Mouse (Mus musculus) gastrocnemius, postnatal 10 days (tissue): ENCODE data around the gene Rnf145. TPM values are rescaled to one million over a fixed set of nuclear protein-coding genes. Genes with fewer than 3 reads are reported as not detected.
A peak's percentile ranks its signal among the peaks of the same experiment; 100 is the strongest.
"Not testable (repeated sequence)": the region's sequence is repeated elsewhere in the genome, so short reads cannot be mapped to it uniquely, and the experiment has no call there.

ENCODE experiments used
- DNase-seq: peaks from one replicate; pipeline ENCODE4 v3.0.0; 2021; ENCODE audit warnings: mixed read lengths
- total RNA-seq, 2 experiments: library from RNA; stranded (reverse); gene quantifications; 2 replicates each; pipeline ENCODE4 v1.2.3; 2021

The Rnf145 gene
- total RNA-seq, 2 experiments from 2014 or later, result 14.3 to 24.9 TPM

DNA sequence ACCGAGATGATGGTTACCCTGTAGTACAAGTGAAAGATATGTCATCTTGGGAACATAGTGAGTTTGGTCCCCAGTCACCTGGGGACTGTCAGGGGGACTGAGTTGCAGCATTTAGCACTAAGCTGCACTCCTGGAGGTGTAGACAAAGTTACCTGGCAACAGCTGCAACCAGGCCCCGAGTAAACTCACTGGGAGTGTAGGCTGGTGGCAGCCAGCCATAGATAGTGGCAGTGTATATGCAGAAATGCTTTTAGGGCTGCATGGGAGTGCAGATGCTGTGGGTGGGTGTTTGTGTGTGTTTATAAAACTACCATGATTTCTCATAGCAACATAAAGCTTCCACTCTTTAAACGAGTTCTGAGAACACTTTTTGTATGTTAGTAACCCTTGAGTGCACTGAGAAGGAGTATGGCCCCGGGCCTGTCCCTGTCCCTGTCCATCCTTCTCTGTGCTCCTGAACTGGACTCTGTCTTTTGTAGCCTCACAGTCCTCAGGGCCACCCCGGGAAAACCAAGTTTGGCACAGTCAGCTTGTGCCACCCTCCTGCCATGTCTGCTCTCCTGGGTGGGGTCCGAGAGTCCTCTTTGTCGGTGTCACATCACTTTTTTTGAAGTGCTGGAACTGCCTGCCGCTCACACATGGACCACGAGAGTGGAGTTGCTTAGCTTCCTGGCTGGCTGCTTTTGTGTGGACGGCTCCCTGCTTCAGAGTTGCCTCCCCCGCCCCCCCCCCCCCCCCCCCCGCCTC lies 43.8 kb downstream of the Rnf145 start:
- DNase-seq, result no peak

- DNase-seq, result no peak
Observed at GRCm38 (mm10) chr11:44564245-44564864, 45.6 kb downstream of the Rnf145 start.

- DNase-seq, result no peak
Observed at GRCm38 (mm10) chr11:44564940-44565339, 46.2 kb downstream of the Rnf145 start.

GRCm38 (mm10) chr11:44570336-44570735 lies 51.6 kb downstream of the Rnf145 start:
- not testable (repeated sequence) for DNase-seq

DNA sequence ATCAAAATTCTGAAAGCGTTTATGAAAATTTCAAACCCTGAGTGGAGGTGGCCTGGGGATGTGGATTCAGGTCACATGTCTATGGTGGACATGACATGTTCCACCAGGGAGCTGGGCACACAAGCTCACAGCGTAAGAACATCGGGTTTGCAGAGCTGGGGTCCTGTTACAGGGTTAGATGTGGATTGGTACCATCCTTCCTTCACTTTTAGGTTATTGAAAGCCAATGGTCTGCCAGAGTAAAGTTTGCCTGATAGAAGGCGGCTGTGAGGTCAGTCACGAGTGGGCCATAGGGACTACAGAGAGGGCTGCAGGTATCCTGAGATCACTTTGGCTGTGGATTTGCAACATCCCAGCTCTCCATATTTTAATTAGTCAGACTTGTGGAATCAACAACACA lies 54.0 kb downstream of the Rnf145 start:
- DNase-seq, result no peak

GRCm38 (mm10) chr11:44573396-44573795 lies 54.6 kb downstream of the Rnf145 start:
- no peak for DNase-seq

GRCm38 (mm10) chr11:44574391-44574790 lies 55.6 kb downstream of the Rnf145 start:
- DNase-seq, result no peak

- no peak for DNase-seq
Observed at GRCm38 (mm10) chr11:44574820-44575219, 56.1 kb downstream of the Rnf145 start.

DNA sequence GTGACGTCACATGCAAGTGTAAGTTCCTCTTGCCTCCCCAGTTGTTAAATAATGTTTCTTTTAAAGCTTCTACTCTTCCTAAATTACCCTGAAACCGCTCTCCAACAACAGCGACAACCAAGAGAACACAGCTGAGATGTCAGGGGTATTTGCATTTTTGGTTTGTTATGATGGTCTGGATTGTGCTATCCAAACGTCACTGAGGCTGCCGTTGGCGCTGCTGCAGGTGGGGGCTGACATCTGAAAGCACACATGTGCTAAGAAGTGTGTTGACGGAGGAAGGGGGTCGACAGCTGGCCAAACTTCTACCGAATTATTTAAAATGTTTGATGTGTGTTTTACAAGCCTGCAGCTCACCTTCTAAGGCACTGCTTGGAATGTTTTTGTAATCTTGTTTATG lies 59.1 kb downstream of the Rnf145 start:
- no peak for DNase-seq

- no peak for DNase-seq
Observed at GRCm38 (mm10) chr11:44581277-44581683, 62.5 kb downstream of the Rnf145 start.

GRCm38 (mm10) chr11:44586047-44586696 lies 67.4 kb downstream of the Rnf145 start:
- peak; percentile 60 for DNase-seq

- no peak for DNase-seq
Observed at GRCm38 (mm10) chr11:44593016-44593415, 74.3 kb downstream of the Rnf145 start.

GRCm38 (mm10) chr11:44594768-44595167 lies 76.0 kb downstream of the Rnf145 start:
- no peak for DNase-seq

GRCm38 (mm10) chr11:44606881-44607280 lies 88.1 kb downstream of the Rnf145 start:
- DNase-seq, result no peak

GRCm38 (mm10) chr11:44608646-44609045 lies 89.9 kb downstream of the Rnf145 start:
- DNase-seq, result no peak

DNA sequence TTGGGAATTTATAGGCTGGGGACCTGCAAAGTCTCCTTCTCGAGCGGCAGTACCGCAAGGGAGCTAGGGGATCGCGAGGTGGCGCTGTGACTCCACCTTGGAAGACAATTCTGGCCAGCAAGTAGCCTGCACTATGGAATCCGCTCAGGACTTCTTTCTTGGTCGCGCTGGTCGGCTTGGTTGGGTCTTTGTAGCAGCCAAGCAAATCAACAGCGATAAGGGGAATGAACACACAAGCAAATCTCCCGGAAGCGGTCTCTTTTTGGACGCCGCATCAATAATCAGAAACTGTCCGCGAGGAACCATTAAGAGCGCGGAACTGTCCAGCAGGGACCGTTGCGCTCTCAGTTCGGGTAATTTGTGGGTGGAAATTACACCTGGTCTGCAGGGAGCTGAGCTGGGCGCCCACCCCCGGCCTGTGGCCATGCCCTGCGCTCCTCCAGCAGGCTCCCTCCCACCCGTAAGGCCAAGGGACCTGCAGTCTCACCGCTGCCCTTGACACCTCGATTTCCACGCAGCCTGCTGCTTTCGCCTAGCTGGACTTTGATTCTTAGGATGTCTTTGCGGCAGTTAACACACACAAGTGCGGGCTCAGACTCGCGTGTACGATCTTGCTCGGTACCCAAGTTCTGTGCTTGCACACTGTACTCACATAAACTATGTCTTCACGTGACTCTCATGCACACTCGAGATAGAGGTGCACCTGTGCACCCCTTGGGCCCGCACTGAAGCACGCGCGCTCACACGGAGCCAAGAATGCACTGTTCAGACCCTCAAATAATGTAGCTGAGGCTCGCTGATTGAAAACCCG lies 92.4 kb downstream of the Rnf145 start:
- DNase-seq, result peak; percentile 91

DNA sequence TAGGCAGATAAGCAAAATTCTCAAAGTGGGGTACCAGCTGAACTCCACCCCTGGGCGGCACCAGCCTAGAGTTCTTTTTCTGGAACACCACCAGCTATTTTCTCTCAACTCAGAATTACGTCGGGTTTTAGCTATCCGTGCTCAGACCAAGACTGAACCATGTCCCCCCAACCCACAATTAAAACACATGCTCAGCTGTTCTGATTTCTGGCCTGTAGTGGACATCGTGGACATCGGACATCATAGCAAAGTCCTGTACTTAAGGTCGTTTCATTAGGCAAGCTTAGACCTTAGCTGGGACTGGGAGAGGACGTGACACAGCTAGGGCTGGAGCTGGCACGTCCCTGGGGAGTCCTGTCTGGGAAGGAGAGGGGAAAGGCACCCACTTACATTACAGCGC lies 93.4 kb downstream of the Rnf145 start:
- no peak for DNase-seq

GRCm38 (mm10) chr11:44612681-44613410 lies 94.1 kb downstream of the Rnf145 start:
- peak; percentile 10 for DNase-seq

GRCm38 (mm10) chr11:44613411-44614180 lies 94.8 kb downstream of the Rnf145 start:
- peak; percentile 20 for DNase-seq
